Mouse (Mus musculus) MEL (cell line): ENCODE measurements around the gene Arhgdib.

ENCODE experiments used
- ETS1 ChIP-seq: IDR thresholded peaks from 2 replicates; pipeline ENCODE4 v1.6.1; 2012; ENCODE audit warnings: low read depth, mild to moderate bottlenecking, inconsistent platforms, low read length, improper control_type of control experiment, moderate library complexity
- MAZ ChIP-seq: IDR thresholded peaks from 2 replicates; pipeline ENCODE4 v1.6.1; 2012; ENCODE audit warnings: low read depth, mild to moderate bottlenecking, inconsistent platforms, low read length, improper control_type of control experiment
- POLR2A ChIP-seq, 2 experiments: IDR thresholded peaks; 2 replicates each; pipeline ENCODE4 v1.6.1; 2011 to 2012; ENCODE audit warnings: low read length in 2 of 2, mild to moderate bottlenecking in 2 of 2, control low read depth in 1 of 2, improper control_type of control experiment in 1 of 2, low read depth in 1 of 2, moderate library complexity in 1 of 2; ENCODE audit not compliant: control insufficient read depth in 1 of 2, insufficient read depth in 1 of 2, poor library complexity in 1 of 2
- TCF12 ChIP-seq: IDR thresholded peaks from 2 replicates; pipeline ENCODE4 v1.6.1; 2014; ENCODE audit warnings: low read depth, mild to moderate bottlenecking, inconsistent platforms, low read length, improper control_type of control experiment, moderate library complexity
- USF1 ChIP-seq: IDR thresholded peaks from 2 replicates; pipeline ENCODE4 v1.6.1; 2014; ENCODE audit warnings: low read depth, mild to moderate bottlenecking, inconsistent platforms, low read length, improper control_type of control experiment, moderate library complexity
- ZKSCAN1 ChIP-seq: IDR thresholded peaks from 2 replicates; pipeline ENCODE4 v1.6.1; 2012; ENCODE audit warnings: low read depth, mild to moderate bottlenecking, inconsistent platforms, low read length, improper control_type of control experiment, moderate library complexity

GRCm38 (mm10) chr6:136980331-136980746 lies 38.6 kb upstream of the Arhgdib start:
- TF ChIP-seq POLR2A (IDR thresholded peaks at IDR 0.05; ENCODE audit: control insufficient read depth in 1 of 2, insufficient read depth in 1 of 2, low read depth in 1 of 2, low read length in 2 of 2, poor library complexity in 1 of 2) (no peak), ETS1 (no peak), USF1 (no peak), TCF12 (no peak), MAZ (no peak), ZKSCAN1 (no peak)
